In genomic region chr6:129643237-129643636, GRCm38 (mm10) we compare ENCODE assay signal across 9 mouse cellular contexts. TPM values are rescaled to one million over a fixed set of nuclear protein-coding genes. Genes with fewer than 3 reads are reported as not detected.
"Had no signal": no experiment of that assay in that cellular context is flagged by ENCODE, and none has a peak within 500 bp of the region (broad histone marks: within the 10 kb centered on the region; RNA-seq: fewer than 3 reads in every experiment).

Gene Klrc3, minus strand, starts transcription at chr6:129643337.

RNA-seq across cellular contexts. Expression of gene Klrc3, which starts in this region (rescaled TPM):
- total RNA-seq: left cerebral cortex, adult 8-10 months; left cerebral cortex, postnatal 10 days; left cerebral cortex, postnatal 14 days; left cerebral cortex, postnatal 25 days; left cerebral cortex, postnatal 36 days; left cerebral cortex, postnatal 4 days; liver, adult 2 months; megakaryocyte progenitor cell, adult 5-6 weeks; midbrain, postnatal 0 days had no signal
